Mouse (Mus musculus) mouse trophoblast stem cell (cell line): ENCODE results near the gene Il1rap.

Experiments used
- in situ Hi-C, 2 experiments: fragments of 300-500 bp; cut with MseI, MboI; formaldehyde crosslinking; loops; 2 replicates in 1 of 2; 3 replicates in 1 of 2; pipeline ENCODE4 v1.15.1; 2025

Il1rap gene

DNA sequence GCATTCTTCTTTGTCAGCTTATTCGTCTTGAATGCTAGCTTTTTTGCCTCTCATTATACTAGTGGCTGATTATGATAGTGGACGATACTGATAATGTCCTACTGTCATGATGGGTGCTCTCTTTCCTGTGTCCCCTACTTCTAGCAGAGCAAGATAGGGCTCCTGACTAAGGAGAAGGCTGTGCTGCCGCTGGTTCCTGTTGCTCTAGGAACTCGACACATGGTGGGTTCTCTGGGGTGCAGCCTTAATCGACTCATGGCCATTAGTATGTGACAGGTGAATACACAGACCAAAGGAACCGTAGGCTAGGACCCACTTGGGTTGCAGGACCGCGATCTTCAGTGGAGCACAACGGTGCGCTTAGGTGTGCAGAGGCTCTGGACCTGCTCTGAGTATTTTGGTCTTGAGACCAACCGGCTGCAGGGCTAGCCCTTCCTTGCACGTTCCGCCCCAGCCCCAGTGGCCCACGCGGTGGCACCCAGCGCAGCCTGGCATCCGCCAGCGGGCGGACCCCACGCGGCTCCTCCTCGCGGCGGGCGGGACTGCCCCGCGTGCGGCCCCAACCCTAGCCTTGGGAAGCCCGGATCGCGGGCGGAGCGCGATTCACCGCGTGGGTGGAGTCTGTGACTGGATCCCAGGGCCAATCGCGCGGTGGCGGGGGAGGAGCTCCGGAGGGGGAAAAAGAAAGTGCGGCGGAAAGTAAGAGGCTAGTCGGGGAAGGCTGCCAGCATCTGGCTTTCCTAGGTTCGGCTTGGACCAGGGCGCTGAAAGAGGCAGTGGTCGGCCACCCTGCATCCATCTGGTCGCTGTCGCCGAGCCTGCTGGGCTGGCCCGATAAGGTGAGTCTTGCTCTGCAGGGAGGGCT is at the start of gene Il1rap:
Gene Il1rap, plus strand, starts transcription at position 657 of the 865 bp plus-strand sequence.
- in situ Hi-C loops = no loop called here

DNA sequence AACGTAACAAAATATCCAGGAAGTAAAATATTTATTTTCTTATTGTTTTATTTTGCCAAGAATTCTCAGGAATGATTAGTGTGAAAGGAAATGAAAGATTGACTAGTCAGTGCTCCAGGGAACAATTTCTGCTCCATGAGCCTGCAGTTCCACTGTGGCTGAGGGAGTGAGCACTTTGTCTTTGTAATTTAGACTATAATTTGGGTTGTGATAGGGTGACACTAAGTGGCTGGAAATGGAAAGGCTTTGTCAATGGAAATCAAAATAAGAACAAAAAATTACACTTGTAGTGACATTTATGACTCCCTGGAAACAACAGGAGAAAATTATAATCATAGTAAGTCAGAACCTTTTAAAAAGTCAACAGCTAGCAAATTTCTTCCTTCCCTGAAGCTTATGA is 49.2 kb upstream of the Il1rap start:
- in situ Hi-C loops = no loop called here

DNA sequence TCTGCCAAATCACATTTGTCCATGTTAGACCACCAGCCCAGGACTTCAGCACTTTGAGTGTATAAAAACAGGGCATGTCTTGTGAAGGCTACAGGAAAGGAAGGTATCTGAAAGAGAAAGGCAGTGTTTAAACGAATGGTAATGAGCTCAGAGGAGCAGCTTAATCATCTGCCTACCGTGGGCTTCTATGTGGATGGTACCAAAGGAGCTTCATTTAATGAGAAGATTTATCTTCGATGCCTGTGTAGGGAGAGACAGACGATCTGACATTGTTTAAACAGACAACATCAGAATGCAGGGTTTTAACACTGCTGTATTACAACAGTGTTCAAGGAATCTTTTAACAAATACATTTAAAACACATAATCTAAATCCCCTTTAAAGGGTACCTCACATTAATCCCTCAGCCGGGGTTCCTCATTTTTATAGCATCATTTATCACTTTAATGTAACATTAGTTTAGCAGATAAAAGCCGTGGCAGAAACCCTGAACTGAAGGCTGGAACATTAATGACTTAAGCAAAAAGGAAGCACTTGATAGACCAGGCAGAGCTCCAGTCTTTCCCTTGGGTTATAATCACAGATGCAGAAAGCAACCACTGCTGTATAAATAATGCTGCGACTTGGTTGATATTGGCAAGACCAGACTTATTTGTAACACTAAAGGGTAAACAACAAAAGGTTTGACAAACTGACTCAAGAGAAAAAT is 35.2 kb upstream of the Il1rap start:
- in situ Hi-C loops = no loop called here

DNA sequence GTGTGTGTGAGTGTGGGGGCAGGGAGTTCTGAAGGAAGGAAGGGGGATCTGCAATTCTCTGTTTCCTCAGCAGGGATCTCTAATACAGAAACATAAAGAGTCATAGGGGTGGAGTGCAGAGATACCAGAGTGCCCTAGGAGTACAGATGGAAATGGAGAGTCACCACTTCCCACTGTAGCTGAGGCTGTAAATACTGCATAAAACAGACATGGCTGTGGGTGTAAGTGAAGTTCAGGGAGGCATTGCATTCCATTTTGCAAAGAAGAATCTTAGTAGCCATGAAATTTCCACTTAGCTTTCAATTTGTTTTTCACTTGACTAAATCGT is 34.7 kb upstream of the Il1rap start:
- in situ Hi-C loops = no loop called here

DNA sequence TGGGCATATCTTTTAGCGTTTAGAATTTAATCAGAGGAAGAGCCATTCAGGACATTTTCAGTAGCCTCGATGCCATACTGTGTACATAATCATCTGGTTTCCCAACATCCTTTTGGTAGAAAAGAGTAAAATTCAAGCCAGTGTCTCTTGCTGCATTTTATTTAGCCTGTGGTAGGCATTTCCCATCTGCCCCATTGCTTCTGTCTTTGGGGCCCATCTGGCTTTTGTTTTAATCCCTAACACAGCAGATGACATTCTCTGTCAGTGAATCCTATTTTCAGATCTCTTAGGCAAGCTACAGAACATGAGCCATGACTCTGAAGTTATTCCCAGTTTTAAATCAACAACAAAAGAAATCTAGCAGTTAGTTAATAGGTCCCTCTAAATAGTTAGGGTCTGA is 32.3 kb upstream of the Il1rap start:
- in situ Hi-C loops = no loop called here

DNA sequence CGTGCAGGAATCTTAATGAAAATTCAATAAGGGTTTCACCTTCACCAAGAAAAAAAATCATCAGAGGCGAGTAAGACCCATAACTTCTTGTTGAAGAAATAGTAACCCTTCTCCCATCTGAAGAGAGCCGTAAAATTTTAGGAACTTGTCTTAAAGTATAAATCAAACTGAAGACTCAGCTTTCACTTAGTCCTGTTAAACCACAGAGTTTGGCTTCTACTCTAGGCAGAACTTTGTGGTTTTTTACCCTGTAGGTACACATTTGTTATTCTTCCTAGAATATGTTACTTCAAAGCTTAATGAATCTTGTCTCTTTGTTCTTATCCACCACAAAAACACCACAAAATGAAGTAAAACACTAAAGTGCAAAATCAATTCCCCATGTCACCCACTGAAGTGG is 29.3 kb upstream of the Il1rap start:
- in situ Hi-C loops = no loop called here

DNA sequence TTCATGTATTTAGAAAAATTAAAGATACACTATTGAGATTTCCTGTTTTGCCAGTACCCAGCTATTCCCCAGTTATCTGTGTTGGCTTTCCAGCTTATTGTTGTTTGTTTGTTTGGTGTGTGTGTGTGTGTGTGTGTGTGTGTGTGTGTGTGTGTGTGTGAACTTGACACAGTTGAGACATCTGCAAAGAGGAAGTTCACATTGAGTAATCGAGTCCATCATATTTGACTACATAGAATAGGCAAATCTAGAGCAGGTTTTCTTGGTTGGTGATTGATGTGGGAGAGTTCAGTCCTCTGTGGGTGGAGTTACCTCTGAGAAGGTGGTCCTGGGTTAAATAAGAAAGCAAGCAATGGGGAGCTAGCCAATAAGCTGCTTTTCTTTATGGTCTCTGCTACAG is 22.7 kb upstream of the Il1rap start:
- in situ Hi-C loops = no loop called here

DNA sequence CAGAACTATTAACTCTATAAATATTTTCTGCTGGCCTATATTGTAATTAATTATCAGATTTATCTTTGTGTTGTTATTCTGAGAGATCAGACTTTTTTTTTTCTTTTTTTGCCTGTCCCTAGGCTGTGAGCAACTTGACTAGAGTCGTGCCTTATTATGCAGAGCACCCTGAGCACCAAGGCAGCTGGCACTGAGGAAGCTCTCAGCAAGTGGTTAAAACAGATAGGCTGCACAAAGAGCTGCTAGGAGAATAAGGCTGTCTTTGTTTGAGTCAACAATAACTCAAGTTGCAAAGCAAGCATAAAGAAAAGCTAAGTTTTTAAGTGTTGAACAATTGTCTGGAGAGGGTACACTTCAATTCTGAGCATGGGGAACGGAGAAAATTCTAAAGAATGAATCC is 19.8 kb upstream of the Il1rap start:
- in situ Hi-C loops = no loop called here

DNA sequence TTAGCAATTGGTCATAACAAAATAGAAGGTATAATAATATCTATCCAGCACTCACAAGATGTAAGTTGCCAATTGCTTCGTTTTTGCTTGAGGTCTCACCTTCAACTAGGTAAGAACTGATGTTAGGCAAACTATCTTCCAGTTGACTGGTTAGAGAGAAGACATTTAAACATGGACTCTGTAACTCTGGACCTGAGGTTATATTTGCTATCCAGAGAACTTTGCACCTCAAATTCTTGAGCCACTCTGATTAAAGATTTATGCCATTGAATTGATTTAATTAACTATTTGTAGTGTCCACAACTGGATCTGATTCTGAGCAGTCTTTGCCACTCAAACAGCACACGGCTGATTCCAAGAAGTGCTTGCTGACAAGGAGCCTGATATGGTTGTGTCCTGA is 18.7 kb upstream of the Il1rap start:
- in situ Hi-C loops = no loop called here

DNA sequence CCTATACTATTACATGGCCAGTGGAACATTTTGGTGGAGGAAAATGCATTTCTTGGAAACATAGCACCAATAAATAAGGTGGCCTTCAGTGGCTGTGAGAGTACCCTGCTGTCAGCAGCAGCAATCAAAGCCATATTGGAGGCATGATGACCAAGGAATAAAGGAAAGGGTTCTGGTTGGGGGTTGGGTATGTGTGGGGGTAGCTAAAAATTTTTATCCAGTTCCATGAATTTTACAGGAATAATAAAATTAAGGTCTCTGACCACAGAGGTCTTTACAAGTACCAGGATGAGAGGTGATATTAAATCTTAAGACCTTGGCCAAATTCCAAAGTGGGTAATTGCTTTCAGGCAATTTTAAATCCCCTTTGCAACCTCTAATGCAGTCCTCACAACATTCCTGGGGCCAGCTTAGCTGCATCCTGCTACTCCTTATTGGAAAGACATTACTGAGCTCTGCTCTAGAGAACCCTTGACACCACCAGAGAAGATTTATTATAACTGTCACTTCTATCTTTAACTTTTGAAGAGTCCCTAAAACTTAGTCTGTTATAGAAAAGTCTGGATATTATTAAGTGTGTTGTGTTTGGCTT is 12.0 kb upstream of the Il1rap start:
- in situ Hi-C loops = no loop called here

DNA sequence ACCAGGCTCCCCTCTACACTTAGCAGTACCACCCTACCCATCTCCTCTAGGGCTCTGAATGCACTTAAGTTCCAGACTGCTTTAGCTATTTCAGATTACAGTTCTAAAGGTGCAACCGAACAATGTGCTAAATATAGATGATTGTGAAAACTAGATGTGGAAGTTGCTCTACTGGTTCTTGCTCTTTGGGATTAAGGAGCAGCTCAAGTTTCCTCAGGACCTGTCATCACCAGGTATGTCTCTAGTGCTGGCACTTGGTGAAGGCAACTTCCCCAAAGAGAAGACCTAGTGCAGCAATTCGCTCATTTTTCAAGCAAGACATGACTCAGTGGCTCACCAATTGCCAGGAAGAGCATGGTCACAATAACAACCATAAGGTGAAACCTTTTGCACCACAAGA is 9.7 kb upstream of the Il1rap start:
- in situ Hi-C loops = no loop called here

DNA sequence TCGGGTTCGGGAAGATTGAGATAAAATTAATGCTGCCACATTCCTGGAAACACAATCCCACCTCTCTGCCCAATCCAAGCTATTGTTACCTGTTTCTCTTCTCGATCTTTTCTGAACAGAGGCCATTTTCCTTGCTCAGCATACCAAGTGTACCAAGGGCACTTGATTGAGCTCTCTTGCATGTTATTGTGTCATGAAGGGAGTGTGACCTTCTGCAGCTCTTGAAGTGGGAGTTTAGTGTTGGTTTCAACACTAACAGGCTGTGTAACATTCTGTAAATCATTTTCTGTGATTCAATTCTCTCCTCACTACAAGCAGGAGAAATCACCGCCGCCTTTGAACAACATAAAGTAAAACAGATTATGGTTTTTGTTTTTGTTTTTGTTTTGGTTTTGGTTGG is 7.3 kb upstream of the Il1rap start:
- in situ Hi-C loops = no loop called here

DNA sequence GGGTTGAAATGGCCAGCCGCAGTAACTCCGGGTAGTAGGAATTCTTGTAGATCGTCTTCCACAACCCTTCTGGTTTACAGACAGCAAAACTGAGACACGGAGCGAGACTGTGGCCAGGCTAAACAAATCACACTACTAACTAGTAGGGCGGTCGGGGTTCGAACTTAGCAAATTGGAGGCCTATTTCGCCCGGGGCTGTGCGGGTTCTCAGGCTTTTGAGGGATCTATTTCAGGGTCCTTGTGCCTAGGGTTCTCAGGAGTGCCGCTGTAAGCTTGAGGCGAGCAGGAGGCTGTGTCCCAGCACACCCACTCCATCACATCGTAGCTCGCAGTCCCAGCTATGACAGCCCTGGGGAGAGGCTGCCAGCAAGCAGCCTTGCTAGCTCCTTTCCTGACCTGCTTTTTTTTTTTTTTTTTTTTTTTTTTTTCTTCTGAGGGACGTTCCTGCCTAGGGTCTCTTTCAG is 441 bp downstream of the Il1rap start:
- in situ Hi-C loops = no loop called here

DNA sequence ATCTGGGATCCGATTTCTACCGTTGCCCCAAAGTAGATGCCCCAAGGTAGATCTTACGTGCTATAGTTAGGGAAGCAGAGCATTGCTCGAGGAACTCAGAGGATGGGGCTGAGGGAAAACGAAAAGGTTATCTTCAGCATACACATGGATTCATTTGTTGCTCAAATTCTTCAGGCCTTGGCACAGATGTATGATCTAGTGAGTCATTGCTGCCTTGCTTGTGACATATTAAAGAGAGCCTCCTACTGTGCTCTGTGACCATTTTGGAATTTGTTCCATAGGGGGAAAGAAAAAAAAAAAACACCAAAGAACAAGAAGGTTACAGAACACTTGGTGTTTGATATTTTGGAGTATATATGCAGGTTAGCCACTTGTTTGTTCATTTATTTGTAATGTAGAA is 4.3 kb downstream of the Il1rap start:
- in situ Hi-C loops = no loop called here

DNA sequence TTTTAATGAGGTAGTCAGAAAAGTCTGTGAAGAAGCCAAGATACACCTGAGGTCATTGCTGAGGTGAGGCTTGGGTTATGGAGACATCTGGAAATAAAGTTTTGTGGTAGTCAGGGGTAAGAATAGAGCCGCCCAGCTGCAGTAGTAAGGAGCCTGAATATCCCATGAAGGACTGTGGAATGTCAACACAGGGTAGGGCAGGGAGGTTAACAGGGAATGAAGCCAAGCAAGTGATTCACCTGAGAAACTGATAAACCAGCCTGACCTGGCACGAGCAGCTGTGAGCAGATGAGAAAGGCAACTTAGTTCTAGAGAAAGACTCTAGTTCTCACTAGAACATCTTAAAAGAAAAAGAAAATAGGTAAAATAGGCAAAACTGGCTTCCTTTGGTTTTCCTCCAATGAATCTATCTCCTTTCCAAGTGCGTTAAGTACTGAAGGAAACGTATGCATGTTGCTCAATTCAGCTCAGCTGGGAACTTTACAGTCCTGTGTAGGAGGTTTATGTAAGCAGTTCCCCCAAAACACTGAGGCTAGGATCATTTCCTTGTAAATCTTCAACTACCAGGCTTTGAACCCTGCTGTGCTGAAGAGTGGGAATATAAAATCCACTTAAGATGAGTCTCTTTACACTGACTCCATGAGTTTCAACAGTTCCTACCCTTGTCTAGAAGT is 9.5 kb downstream of the Il1rap start:
- in situ Hi-C loops = no loop called here

DNA sequence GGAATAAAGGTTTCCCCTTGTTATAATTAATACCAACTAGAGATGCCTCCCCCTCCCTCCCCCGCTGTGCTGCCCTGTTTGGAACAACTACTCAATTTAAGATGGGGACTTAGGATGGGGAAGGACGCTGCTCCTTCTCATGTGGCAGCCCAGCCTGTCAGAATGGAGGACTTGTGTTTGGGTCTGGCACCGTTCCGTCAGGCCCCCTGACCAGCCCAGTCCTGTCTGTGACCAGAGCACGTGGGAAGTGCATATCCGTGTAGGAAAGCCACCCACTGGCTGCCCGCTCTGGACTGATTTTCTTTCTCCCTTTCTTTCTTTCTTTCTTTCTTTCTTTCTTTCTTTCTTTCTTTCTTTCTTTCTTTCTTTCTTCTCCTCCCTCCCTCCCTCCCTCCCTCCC is 14.9 kb downstream of the Il1rap start:
- in situ Hi-C loops = no loop called here

DNA sequence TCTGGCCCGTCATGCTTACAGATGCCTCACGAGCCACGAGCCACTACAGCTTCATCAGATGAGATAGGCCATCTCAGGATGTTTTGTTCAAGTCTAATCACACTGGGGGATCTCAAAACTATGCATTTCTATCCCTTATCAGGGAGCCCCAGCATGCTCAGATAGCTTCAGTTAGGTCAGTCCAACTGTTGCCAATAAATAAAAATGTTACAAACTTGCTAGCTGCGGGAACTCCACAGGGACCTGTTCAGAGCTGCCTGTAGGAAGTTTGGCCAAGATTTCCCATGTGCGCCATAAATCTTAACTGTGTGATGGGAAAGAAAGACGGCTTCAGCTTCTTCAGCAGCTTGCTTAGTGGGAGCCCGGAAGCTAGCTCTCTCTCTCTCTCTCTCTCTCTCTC is 15.8 kb downstream of the Il1rap start:
- in situ Hi-C loops = no loop called here

DNA sequence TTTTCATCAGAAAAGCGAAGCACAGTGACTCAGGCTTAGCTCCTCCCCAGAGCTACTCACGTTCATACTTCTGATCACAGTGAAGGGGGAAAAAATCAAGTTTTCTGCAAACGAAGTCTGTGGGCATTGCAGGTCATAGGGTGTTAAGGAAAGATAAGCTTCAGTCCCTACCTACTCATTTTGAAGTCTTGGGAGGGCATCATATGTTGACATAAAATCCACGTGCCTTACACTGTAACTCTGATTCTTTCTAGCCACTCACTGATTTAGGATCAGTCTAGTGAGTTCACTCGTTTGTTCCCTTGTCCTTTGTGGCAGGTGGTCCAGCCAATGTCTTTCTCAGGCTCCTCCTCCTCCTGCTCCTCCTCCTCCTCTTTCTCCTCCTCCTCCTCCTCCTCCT is 17.1 kb downstream of the Il1rap start:
- in situ Hi-C loops = no loop called here

DNA sequence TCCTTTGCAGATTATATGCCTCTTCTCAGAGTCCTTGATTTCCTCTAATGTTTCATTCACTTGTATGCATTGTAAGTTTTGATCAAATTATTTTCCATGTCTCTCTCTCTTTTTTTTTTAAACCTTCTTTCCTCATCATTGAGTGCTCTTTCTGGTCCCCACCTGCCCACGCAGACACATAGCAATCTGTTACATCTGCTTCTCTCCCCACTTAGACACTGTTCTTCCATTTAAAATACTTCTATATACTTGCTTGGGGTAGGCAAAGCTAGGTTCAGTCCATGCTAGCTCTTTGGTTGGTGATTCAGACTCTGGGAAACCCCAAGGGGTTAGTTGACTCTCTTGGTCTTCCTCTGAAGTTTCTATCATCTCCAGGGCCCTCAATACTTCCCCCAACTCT is 20.0 kb downstream of the Il1rap start:
- in situ Hi-C loops = no loop called here

DNA sequence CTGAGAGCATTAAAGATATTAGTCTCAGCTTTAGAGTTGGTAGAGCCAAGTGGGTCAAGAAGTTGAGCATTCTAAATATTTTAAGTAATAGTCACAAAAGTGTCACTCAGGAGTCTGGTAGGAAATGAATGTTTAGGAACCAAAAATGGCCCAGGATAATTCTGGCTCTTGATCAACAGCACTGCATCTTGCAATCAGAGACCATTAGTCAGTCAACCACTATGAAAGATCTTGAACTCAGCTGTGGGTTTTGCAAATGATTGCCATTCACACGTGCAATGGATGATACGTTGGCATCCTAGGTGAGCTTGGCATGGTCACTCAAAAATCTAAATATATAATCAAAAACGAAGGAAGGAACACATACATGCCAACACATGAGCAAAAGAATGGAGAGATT is 23.1 kb downstream of the Il1rap start:
- in situ Hi-C loops = no loop called here

DNA sequence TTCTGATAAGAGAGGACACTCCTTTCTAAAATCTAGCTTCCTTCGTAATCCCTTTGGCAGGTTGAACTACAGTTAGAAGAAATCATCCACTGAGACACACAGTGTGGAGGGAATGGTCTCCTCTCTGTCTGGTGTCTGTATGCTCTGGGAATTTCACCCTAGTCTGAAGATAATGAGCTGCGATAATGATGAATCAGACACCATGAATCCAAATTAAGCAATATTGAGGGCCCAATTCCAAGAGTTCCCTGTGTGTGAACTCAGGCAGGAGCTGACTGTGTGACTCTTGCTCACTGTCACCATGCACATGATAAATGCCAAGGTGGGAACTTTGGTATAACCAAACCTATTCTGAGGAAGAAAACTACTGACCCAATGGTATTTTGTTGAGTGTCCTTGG is 26.5 kb downstream of the Il1rap start:
- in situ Hi-C loops = no loop called here

DNA sequence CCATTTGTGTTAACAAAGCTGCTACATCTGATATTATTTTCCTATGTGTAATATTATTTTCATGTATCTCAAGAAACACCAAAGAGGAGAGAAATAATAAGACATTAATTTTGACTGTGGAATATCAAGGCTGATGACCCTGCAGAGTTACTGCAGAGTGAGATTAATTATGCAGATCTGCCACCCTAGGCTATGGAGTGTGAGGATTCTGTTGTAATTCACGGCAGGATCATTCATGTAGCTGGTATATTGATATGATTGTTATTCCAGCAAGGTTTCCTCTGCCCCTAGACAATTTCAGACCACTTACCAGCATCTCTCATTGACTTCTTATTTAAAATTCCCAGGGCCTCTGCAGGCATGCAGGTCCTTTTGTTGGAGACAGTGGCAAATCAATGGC is 29.0 kb downstream of the Il1rap start:
- in situ Hi-C loops = no loop called here
